Mouse (Mus musculus) lung, postnatal 0 days (tissue): Measurements from ENCODE around the gene Sox1. TPM values are rescaled to one million over a fixed set of nuclear protein-coding genes. Genes with fewer than 3 reads are reported as not detected.

Experiments
- ATAC-seq: fragments of 200-750 bp; cut with Nextera tagmentation; 2 replicates; pipeline ENCODE4 v1.8.0; 2017; ENCODE audit warnings: moderate library complexity
- DNase-seq: peaks from one replicate; pipeline ENCODE4 v3.0.0-alpha.2; 2016; ENCODE audit warnings: low spot score
- H3K27ac ChIP-seq: fragments of 300-500 bp; sonication (generic); 2 replicates; pipeline ENCODE4 v1.5.1; 2014; ENCODE audit warnings: antibody characterized with exemption, mild to moderate bottlenecking, low read length, mixed read lengths
- H3K27me3 ChIP-seq: fragments of 300-500 bp; sonication (generic); replicated peaks from 2 replicates; pipeline ENCODE4 v1.6.1; 2014; ENCODE audit warnings: low read length, mixed read lengths; ENCODE audit not compliant: insufficient read depth
- H3K36me3 ChIP-seq: fragments of 300-500 bp; sonication (generic); 2 replicates; pipeline ENCODE4 v1.6.1; 2014; ENCODE audit warnings: low read length, mixed read lengths; ENCODE audit not compliant: insufficient read depth
- H3K4me1 ChIP-seq: fragments of 300-500 bp; sonication (generic); 2 replicates; pipeline ENCODE4 v1.6.1; 2014; ENCODE audit warnings: antibody characterized with exemption, low read depth, low read length, mixed read lengths; ENCODE audit not compliant: insufficient read depth
- H3K4me2 ChIP-seq: fragments of 300-500 bp; sonication (generic); replicated peaks from 2 replicates; pipeline ENCODE4 v1.6.1; 2014; ENCODE audit warnings: low read depth, mild to moderate bottlenecking, low read length, moderate library complexity, mixed read lengths
- H3K4me3 ChIP-seq: fragments of 300-500 bp; sonication (generic); 2 replicates; pipeline ENCODE4 v1.5.1; 2014; ENCODE audit warnings: low read depth, low read length
- H3K9ac ChIP-seq: fragments of 300-500 bp; sonication (generic); replicated peaks from 2 replicates; pipeline ENCODE4 v1.6.1; 2014; ENCODE audit warnings: low read depth, mild to moderate bottlenecking
- H3K9me3 ChIP-seq: fragments of 300-500 bp; sonication (generic); 2 replicates; pipeline ENCODE4 v1.6.1; 2016; ENCODE audit warnings: low read length, mixed read lengths
- CTCF ChIP-seq: IDR thresholded peaks from 2 replicates; pipeline ENCODE4 v1.5.1; 2016; ENCODE audit warnings: antibody characterized with exemption, mild to moderate bottlenecking
- EP300 ChIP-seq: IDR thresholded peaks from 2 replicates; pipeline ENCODE4 v1.6.1; 2016; ENCODE audit warnings: antibody characterized with exemption, mild to moderate bottlenecking, control low read depth
- WGBS: fragments of 180-500 bp; shearing (Covaris S2); extraction: QIAGEN DNeasy Blood & Tissue Kit; methylation state at CpG from one replicate; pipeline ENCODE4 v1.1.7; 2014; 5-methylcytosine and 5-hydroxymethylcytosine counted together
- polyA plus RNA-seq: library from polyadenylated mRNA; unstranded; fragments of >200 nt; fragmentation: Nextera tagmentation; extraction: Ambion mirVana; gene quantifications from 2 replicates; pipeline ENCODE4 v1.2.1, GENCODE M21; 2015

The Sox1 gene
- polyA plus RNA-seq, 1 experiment from 2014 or later = not detected

- DNase-seq (no peak), ATAC-seq (peak; percentile 14; the same call in 1 of the 2 replicates)
- peaks cover 17% of the 10 kb centered on the region for H3K4me1 ChIP-seq
- no peak overlapping the region for H3K27ac ChIP-seq
- H3K4me2 ChIP-seq = peak overlapping the region; percentile 60
- H3K27me3 ChIP-seq = peaks cover 87% of the 10 kb centered on the region
- no peaks in the 10 kb centered on the region for H3K9me3 ChIP-seq
- H3K36me3 ChIP-seq = no peaks in the 10 kb centered on the region
- peak overlapping the region; percentile 36 for H3K4me3 ChIP-seq
- under 1% methylated on average over 56 of the region's 57 CpGs for WGBS
- TF ChIP-seq EP300 (no peak), CTCF (no peak)
- no peak overlapping the region for H3K9ac ChIP-seq
Measured at GRCm38 (mm10) chr8:12384996-12385685, 10.0 kb upstream of the Sox1 start.

- ATAC-seq = no peak
- H3K9me3 ChIP-seq = no peaks in the 10 kb centered on the region
- peaks cover 89% of the 10 kb centered on the region for H3K27me3 ChIP-seq
- H3K4me1 ChIP-seq = peaks cover 17% of the 10 kb centered on the region
- WGBS = under 1% methylated on average over 67 of the region's 74 CpGs
- H3K27ac ChIP-seq = no peak overlapping the region
- H3K4me3 ChIP-seq = peak overlapping the region; percentile 36
- peak overlapping the region; percentile 60 for H3K4me2 ChIP-seq
- DNase-seq = no peak
- H3K36me3 ChIP-seq = no peaks in the 10 kb centered on the region
- TF ChIP-seq EP300 = no peak
- TF ChIP-seq CTCF = no peak
- no peak overlapping the region for H3K9ac ChIP-seq
Measured at GRCm38 (mm10) chr8:12385686-12386488, 9.2 kb upstream of the Sox1 start.

DNA sequence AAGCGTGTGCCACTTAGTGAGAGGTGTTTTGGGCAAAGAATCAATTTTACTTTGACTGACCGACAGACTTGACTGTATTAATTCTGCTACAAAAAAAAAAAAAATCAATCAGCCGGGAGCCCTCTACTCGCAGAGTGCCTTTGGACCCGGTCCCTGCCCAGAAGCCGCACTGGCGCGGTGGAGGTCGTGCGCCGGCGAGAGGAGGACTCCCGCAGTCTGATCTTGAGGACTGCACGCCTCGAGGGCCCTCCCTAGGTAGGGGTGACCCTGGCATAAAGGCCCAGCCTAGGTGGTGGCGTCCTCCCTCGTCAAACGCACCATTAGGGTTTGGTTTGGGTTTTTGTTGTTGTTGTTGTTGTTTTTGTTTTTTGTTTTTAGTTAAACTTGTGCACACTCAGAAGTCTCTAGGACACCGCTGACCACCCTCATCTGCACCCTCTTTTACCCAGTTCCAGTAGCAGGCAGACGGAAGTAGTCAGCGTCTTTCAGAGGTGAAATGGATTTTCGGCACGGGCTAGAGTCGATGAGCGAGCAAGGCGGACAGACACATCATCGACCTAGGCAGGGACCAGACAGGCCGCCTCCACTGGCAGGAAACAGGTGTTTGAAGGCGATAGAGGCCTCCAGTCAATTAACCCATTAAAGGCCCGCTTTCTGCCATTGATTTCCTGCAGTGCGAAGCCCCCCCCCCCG, 8.4 kb upstream of the Sox1 start:
- Histone ChIP-seq H3K9me3 (no peaks in the 10 kb centered on the region), H3K27ac (no peak overlapping the region), H3K36me3 (no peaks in the 10 kb centered on the region), H3K9ac (no peak overlapping the region), H3K4me1 (peaks cover 17% of the 10 kb centered on the region), H3K4me3 (peak overlapping the region; percentile 36; the same call in 1 of the 2 replicates), H3K27me3 (peaks cover 86% of the 10 kb centered on the region), H3K4me2 (no peak overlapping the region)
- ATAC-seq (no peak), DNase-seq (no peak)
- 1% methylated on average over 32 of the region's 32 CpGs for WGBS
- TF ChIP-seq CTCF (no peak), EP300 (no peak)

DNA sequence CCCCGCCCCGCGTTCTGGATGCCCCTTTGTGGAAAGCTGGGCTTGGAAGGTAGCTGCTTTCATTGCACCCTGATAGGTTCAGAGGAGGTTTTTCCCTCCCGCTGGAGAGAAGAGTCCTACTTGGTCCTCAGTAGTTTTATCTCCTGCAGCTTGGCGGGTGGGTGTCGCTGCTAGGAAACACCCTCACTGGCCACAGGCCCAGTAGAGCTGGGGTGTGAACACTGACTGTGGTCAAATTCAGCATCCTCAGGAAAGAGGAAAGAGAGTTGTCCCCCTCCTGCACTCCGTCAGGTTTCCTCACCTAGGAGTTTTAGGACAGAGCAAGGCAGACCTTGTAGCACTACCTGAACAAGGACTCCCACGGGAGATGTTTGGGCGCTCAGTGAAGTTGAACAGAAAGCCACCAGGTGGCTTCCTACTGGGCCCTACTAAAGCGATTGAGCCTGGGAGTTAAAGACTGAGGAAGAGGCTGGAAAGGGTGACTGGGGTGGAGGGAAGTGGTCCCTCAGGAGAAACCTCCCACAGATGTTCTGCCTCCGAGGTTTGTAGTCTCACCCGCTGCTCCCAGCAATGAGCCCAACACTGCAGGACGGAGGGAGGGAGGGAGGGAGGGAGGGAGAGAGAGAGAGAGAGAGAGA, 7.8 kb upstream of the Sox1 start:
- Histone ChIP-seq H3K9me3 (no peaks in the 10 kb centered on the region), H3K4me1 (peaks cover 17% of the 10 kb centered on the region), H3K9ac (no peak overlapping the region), H3K4me2 (no peak overlapping the region), H3K36me3 (no peaks in the 10 kb centered on the region), H3K4me3 (no peak overlapping the region), H3K27me3 (peaks cover 86% of the 10 kb centered on the region), H3K27ac (no peak overlapping the region)
- DNase-seq (no peak), ATAC-seq (no peak)
- TF ChIP-seq EP300 = no peak
- no peak for TF ChIP-seq CTCF
- WGBS = 4% methylated on average over 13 of the region's 13 CpGs

DNA sequence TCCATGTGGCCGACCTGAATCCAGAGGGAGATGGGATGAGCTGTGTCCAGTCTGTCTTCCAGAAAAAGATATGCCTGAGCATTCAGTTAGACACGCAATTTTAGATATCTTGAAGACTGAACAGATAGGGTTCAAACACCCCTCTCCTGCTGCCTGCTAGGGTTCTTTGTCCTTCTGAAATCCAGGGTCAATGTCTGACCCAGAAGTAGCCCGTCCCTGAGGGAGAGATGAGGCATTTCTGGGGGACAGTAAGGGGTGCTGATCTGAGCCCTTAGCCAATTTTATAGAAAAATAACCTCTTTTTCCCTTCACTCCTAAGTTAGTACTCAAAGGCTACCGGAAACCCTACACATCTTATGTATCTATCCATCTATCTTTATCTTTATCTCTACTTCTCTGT, 7.2 kb upstream of the Sox1 start:
- WGBS = 4% methylated on average over 4 of the region's 4 CpGs
- H3K27me3 ChIP-seq = peaks cover 86% of the 10 kb centered on the region

More for the DNA sequence above, 7.2 kb upstream of the Sox1 start:
- no peak overlapping the region for H3K27ac ChIP-seq
- H3K9ac ChIP-seq = no peak overlapping the region
- no peaks in the 10 kb centered on the region for H3K36me3 ChIP-seq
- TF ChIP-seq CTCF (no peak), EP300 (no peak)
- H3K4me1 ChIP-seq = peaks cover 17% of the 10 kb centered on the region
- H3K4me3 ChIP-seq = no peak overlapping the region
- H3K4me2 ChIP-seq = no peak overlapping the region
- ATAC-seq = no peak
- H3K9me3 ChIP-seq = no peaks in the 10 kb centered on the region
- no peak for DNase-seq
